Mouse (Mus musculus): ENCODE measurements at regions not wholly inside any gene's neighbourhood (a gene's known extent, or its start where the extent isn't known, plus 50 kb on each side); places are given as distances from the start of the nearest gene placed in this dataset.

DNA sequence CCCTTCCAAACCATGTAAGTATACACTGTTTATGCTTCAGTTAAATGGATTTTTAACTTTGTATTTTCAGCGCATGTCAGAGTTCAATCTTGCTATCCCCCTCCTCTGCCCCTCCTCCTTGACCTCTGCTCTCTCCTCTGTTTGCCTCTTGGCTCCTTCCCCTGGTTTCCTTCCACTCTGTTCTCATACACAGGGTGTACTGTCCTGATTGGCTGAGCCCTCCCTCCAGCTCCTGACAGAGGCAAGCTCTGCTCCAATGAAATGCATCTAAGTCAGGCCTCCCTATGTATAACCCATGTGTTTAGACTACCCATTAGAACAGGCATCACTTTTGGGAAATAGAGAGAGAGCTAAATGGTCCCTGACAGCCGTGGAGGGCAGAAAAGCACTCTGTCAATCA lies 133.5 kb upstream of the Tut7 start:
- no peak for ATAC-seq
- Histone ChIP-seq H3K27me3 (replicated peaks; ENCODE audit: control insufficient read depth, insufficient read depth, low read length) (no peaks in the 10 kb centered on the region), H3K9ac (ENCODE audit: low read depth, low read length) (no peak overlapping the region), H3K4me3 (ENCODE audit: low read length) (no peak overlapping the region), H3K4me1 (ENCODE audit: control insufficient read depth, insufficient read depth, low read length) (no peaks in the 10 kb centered on the region), H3K9me3 (ENCODE audit: control insufficient read depth, low read length) (no peaks in the 10 kb centered on the region), H3K27ac (ENCODE audit: low read length) (no peak overlapping the region), H3K4me2 (ENCODE audit: low read depth, low read length) (no peak overlapping the region), H3K36me3 (ENCODE audit: control insufficient read depth, insufficient read depth, low read length) (no peaks in the 10 kb centered on the region)
- 45% methylated on average over 2 of the region's 2 CpGs for WGBS

DNA sequence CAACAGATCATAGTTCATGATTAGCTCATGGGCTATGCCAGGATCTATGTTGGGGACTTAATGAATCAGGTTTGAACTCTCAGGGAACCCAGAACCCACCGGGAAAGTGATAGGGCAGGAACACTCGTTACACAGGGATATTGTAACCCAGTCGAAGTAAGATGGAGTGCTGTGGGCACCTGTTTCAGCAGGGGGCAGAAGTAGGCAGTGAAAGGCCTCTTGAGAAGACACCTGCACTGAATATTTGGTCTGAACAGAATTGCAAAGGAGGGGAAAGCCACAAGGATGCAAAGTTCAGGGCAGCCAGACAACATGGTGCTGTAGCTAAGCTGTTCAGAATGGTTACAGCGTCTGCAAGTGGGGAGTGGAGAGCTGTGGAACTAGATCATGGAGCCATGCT lies 129.9 kb upstream of the Tut7 start:
- WGBS: 59% methylated on average over 4 of the region's 4 CpGs
- no peak overlapping the region for H3K27ac ChIP-seq (ENCODE audit: low read length)
- H3K27me3 ChIP-seq (replicated peaks; ENCODE audit: control insufficient read depth, insufficient read depth, low read length): no peaks in the 10 kb centered on the region
- H3K4me1 ChIP-seq (ENCODE audit: control insufficient read depth, insufficient read depth, low read length): no peaks in the 10 kb centered on the region
- no peak overlapping the region for H3K4me3 ChIP-seq (ENCODE audit: low read length)
- no peak overlapping the region for H3K4me2 ChIP-seq (ENCODE audit: low read depth, low read length)
- no peaks in the 10 kb centered on the region for H3K9me3 ChIP-seq (ENCODE audit: control insufficient read depth, low read length)
- ATAC-seq: no peak
- H3K9ac ChIP-seq (ENCODE audit: low read depth, low read length): no peak overlapping the region
- no peaks in the 10 kb centered on the region for H3K36me3 ChIP-seq (ENCODE audit: control insufficient read depth, insufficient read depth, low read length)

GRCm38 (mm10) chr13:59952116-59952515 lies 129.2 kb upstream of the Tut7 start:
- ATAC-seq: no peak
- Histone ChIP-seq H3K4me2 (ENCODE audit: low read depth, low read length) (no peak overlapping the region), H3K9me3 (ENCODE audit: control insufficient read depth, low read length) (no peaks in the 10 kb centered on the region), H3K9ac (ENCODE audit: low read depth, low read length) (no peak overlapping the region), H3K4me3 (ENCODE audit: low read length) (no peak overlapping the region), H3K36me3 (ENCODE audit: control insufficient read depth, insufficient read depth, low read length) (no peaks in the 10 kb centered on the region), H3K27ac (ENCODE audit: low read length) (no peak overlapping the region), H3K4me1 (ENCODE audit: control insufficient read depth, insufficient read depth, low read length) (no peaks in the 10 kb centered on the region), H3K27me3 (replicated peaks; ENCODE audit: control insufficient read depth, insufficient read depth, low read length) (no peaks in the 10 kb centered on the region)
- 61% methylated on average over 3 of the region's 3 CpGs for WGBS

DNA sequence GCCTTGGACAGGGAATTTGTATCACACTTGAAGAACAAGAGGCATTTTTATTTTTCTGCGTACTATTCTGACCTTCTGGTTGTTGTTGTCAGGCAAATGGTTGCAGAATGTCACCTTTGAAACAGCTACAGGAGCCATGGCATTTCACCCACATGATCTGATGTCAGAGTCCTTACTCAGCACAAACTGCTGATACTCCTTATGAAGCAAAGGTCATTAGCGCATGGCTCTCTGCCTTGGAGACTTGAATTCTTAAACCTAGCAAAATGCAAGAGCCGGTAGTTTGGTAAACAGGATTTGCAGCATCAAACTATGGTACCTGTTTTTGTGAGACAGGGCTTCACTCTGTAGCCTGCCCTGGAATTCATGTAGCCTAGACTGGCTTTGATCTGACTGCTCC lies 127.3 kb upstream of the Tut7 start:
- Histone ChIP-seq H3K9me3 (ENCODE audit: control insufficient read depth, low read length) (no peaks in the 10 kb centered on the region), H3K9ac (ENCODE audit: low read depth, low read length) (no peak overlapping the region), H3K4me2 (ENCODE audit: low read depth, low read length) (no peak overlapping the region), H3K27me3 (replicated peaks; ENCODE audit: control insufficient read depth, insufficient read depth, low read length) (no peaks in the 10 kb centered on the region), H3K4me1 (ENCODE audit: control insufficient read depth, insufficient read depth, low read length) (no peaks in the 10 kb centered on the region), H3K4me3 (ENCODE audit: low read length) (no peak overlapping the region), H3K36me3 (ENCODE audit: control insufficient read depth, insufficient read depth, low read length) (no peaks in the 10 kb centered on the region), H3K27ac (ENCODE audit: low read length) (no peak overlapping the region)
- WGBS: 83% methylated on average over 3 of the region's 3 CpGs
- 0 out of 2 replicates have a peak, but pooled peaks have one; percentile 42 for ATAC-seq

- H3K4me1 ChIP-seq (ENCODE audit: control insufficient read depth, insufficient read depth, low read length): no peaks in the 10 kb centered on the region
- H3K9ac ChIP-seq (ENCODE audit: low read depth, low read length): no peak overlapping the region
- H3K27me3 ChIP-seq (replicated peaks; ENCODE audit: control insufficient read depth, insufficient read depth, low read length): no peaks in the 10 kb centered on the region
- H3K4me2 ChIP-seq (ENCODE audit: low read depth, low read length): no peak overlapping the region
- H3K27ac ChIP-seq (ENCODE audit: low read length): no peak overlapping the region
- H3K36me3 ChIP-seq (ENCODE audit: control insufficient read depth, insufficient read depth, low read length): no peaks in the 10 kb centered on the region
- ATAC-seq: no peak
- H3K9me3 ChIP-seq (ENCODE audit: control insufficient read depth, low read length): no peaks in the 10 kb centered on the region
- H3K4me3 ChIP-seq (ENCODE audit: low read length): no peak overlapping the region
- 89% methylated on average over 6 of the region's 6 CpGs for WGBS
Observed at GRCm38 (mm10) chr13:59949471-59949870, 126.5 kb upstream of the Tut7 start.

- H3K27ac ChIP-seq (ENCODE audit: low read length): no peak overlapping the region
- 76% methylated on average over 15 of the region's 15 CpGs for WGBS
- H3K9ac ChIP-seq (ENCODE audit: low read depth, low read length): no peak overlapping the region
- no peaks in the 10 kb centered on the region for H3K27me3 ChIP-seq (replicated peaks; ENCODE audit: control insufficient read depth, insufficient read depth, low read length)
- no peaks in the 10 kb centered on the region for H3K4me1 ChIP-seq (ENCODE audit: control insufficient read depth, insufficient read depth, low read length)
- H3K4me2 ChIP-seq (ENCODE audit: low read depth, low read length): no peak overlapping the region
- ATAC-seq: no peak
- no peaks in the 10 kb centered on the region for H3K9me3 ChIP-seq (ENCODE audit: control insufficient read depth, low read length)
- H3K4me3 ChIP-seq (ENCODE audit: low read length): no peak overlapping the region
- H3K36me3 ChIP-seq (ENCODE audit: control insufficient read depth, insufficient read depth, low read length): no peaks in the 10 kb centered on the region
Observed at GRCm38 (mm10) chr13:59948496-59949138, 125.7 kb upstream of the Tut7 start.

DNA sequence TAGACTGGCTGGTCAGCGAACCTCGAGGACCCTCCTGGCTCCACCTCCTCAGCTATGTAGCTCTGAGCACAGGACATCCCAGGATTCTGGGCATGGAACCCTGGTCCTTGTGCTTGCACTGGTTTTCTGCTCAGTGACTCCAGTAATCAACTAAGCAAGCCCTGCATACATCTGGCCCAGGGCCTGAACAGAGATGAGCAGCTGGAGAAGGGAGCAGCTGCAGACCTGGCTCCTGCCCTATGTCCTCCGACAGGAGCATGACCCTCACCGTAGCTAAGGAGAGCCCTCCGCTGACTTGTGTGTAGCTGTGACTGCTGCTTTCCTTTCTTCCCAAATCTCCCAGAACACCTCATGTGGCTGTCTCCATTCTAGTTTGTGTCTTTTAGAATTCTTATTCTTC lies 124.5 kb upstream of the Tut7 start:
- WGBS: 59% methylated on average over 5 of the region's 5 CpGs
- H3K27ac ChIP-seq (ENCODE audit: low read length): no peak overlapping the region
- no peaks in the 10 kb centered on the region for H3K27me3 ChIP-seq (replicated peaks; ENCODE audit: control insufficient read depth, insufficient read depth, low read length)
- no peaks in the 10 kb centered on the region for H3K9me3 ChIP-seq (ENCODE audit: control insufficient read depth, low read length)
- no peak overlapping the region for H3K4me3 ChIP-seq (ENCODE audit: low read length)
- ATAC-seq: no peak
- no peaks in the 10 kb centered on the region for H3K36me3 ChIP-seq (ENCODE audit: control insufficient read depth, insufficient read depth, low read length)
- H3K4me1 ChIP-seq (ENCODE audit: control insufficient read depth, insufficient read depth, low read length): no peaks in the 10 kb centered on the region
- no peak overlapping the region for H3K9ac ChIP-seq (ENCODE audit: low read depth, low read length)
- no peak overlapping the region for H3K4me2 ChIP-seq (ENCODE audit: low read depth, low read length)

GRCm38 (mm10) chr13:59946509-59946908 lies 123.6 kb upstream of the Tut7 start:
- Histone ChIP-seq H3K36me3 (ENCODE audit: control insufficient read depth, insufficient read depth, low read length) (no peaks in the 10 kb centered on the region), H3K27me3 (replicated peaks; ENCODE audit: control insufficient read depth, insufficient read depth, low read length) (0 out of 2 replicates have a peak, but pooled peaks cover under 1% of the 10 kb centered on the region), H3K27ac (ENCODE audit: low read length) (no peak overlapping the region), H3K4me1 (ENCODE audit: control insufficient read depth, insufficient read depth, low read length) (no peaks in the 10 kb centered on the region), H3K4me3 (ENCODE audit: low read length) (no peak overlapping the region), H3K9me3 (ENCODE audit: control insufficient read depth, low read length) (no peaks in the 10 kb centered on the region), H3K9ac (ENCODE audit: low read depth, low read length) (no peak overlapping the region), H3K4me2 (ENCODE audit: low read depth, low read length) (no peak overlapping the region)
- 66% methylated on average over 4 of the region's 4 CpGs for WGBS
- no peak for ATAC-seq

- H3K4me2 ChIP-seq (ENCODE audit: low read depth, low read length): no peak overlapping the region
- H3K36me3 ChIP-seq (ENCODE audit: control insufficient read depth, insufficient read depth, low read length): no peaks in the 10 kb centered on the region
- no peak for ATAC-seq
- no peaks in the 10 kb centered on the region for H3K9me3 ChIP-seq (ENCODE audit: control insufficient read depth, low read length)
- H3K27ac ChIP-seq (ENCODE audit: low read length): no peak overlapping the region
- no peaks in the 10 kb centered on the region for H3K4me1 ChIP-seq (ENCODE audit: control insufficient read depth, insufficient read depth, low read length)
- H3K4me3 ChIP-seq (ENCODE audit: low read length): no peak overlapping the region
- H3K27me3 ChIP-seq (replicated peaks; ENCODE audit: control insufficient read depth, insufficient read depth, low read length): 0 out of 2 replicates have a peak, but pooled peaks cover 4% of the 10 kb centered on the region
- H3K9ac ChIP-seq (ENCODE audit: low read depth, low read length): no peak overlapping the region
- WGBS: 88% methylated on average over 1 of the region's 1 CpGs
Observed at GRCm38 (mm10) chr13:59945631-59946030, 122.7 kb upstream of the Tut7 start.

DNA sequence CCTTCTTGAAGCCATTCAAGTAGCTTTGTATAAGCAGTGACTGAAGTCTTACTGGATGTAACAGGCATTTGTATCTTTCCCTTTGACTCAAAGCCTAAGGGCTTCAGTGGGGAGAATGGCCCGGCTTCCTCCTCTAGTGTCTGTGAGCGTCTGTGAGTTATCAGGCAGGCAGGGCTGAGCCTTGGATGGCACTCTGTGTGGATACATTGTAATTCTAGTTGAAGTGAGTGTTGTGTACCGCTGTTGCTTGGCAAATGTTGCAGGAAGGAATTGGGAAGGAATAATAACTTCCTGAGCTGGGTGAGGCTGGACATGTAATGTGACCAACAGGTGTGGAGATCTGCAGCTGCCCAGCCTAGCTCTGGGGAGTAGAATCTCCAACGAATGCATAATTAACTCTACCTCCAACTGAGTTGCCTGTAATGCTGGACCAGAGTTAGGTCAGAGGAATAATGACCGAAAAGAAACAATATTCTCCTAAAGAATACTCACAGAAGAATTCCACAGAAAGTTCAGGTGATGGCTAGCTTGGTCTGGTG lies 120.7 kb upstream of the Tut7 start:
- H3K27ac ChIP-seq (ENCODE audit: low read length): no peak overlapping the region
- no peak for ATAC-seq
- 55% methylated on average over 5 of the region's 5 CpGs for WGBS

More for the DNA sequence above, 120.7 kb upstream of the Tut7 start:
- Histone ChIP-seq H3K9ac (ENCODE audit: low read depth, low read length) (no peak overlapping the region), H3K4me2 (ENCODE audit: low read depth, low read length) (no peak overlapping the region), H3K4me3 (ENCODE audit: low read length) (no peak overlapping the region), H3K9me3 (ENCODE audit: control insufficient read depth, low read length) (no peaks in the 10 kb centered on the region), H3K27me3 (replicated peaks; ENCODE audit: control insufficient read depth, insufficient read depth, low read length) (0 out of 2 replicates have a peak, but pooled peaks cover 4% of the 10 kb centered on the region), H3K36me3 (ENCODE audit: control insufficient read depth, insufficient read depth, low read length) (no peaks in the 10 kb centered on the region), H3K4me1 (ENCODE audit: control insufficient read depth, insufficient read depth, low read length) (no peaks in the 10 kb centered on the region)
